Mouse (Mus musculus) ES-Bruce4 (cell line): ENCODE measurements around the gene Fbxo24.

Experiments used
- CTCF ChIP-seq: IDR thresholded peaks from one replicate; pipeline ENCODE4 v1.8.1; 2011; ENCODE audit warnings: low read depth, low read length
- POLR2A ChIP-seq: IDR thresholded peaks from one replicate; pipeline ENCODE4 v1.8.1; 2011; ENCODE audit warnings: low read length; ENCODE audit not compliant: insufficient read depth

DNA sequence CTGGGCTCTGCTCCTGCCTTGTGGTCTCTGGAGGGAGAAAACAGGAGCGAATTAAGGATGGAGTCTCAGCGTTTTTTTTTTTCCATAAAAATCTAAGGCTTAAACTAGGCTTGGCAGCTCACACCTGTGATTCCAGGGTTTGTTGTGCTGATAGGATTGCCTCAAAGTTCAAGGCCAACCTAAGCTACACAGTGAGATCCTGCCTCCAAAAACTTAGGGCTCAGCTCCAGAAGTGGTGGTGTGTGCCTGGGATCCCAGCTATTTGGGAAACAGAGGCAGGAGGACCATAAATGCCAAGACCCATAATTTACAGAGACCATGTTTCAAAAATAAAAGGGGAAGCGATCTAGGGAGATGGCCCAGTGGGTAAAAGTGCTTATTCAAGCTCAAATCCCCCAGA lies 19.5 kb downstream of the Fbxo24 start:
- TF ChIP-seq CTCF (no peak), POLR2A (no peak)
